Mouse (Mus musculus) neural tube, postnatal 0 days (tissue): ENCODE results near the gene Fam166a. TPM values are rescaled to one million over a fixed set of nuclear protein-coding genes. Genes with fewer than 3 reads are reported as not detected.

Source experiments
- polyA plus RNA-seq: library from polyadenylated mRNA; unstranded; fragments of >200 nt; fragmentation: Nextera tagmentation; extraction: Ambion mirVana; gene quantifications from 2 replicates; pipeline ENCODE4 v1.2.1, GENCODE M21; 2015

Gene Fam166a
- polyA plus RNA-seq = 0.53 TPM in 1 of 2 replicates, not detected in the other

GRCm38 (mm10) chr2:25218445-25218844 is at the start of gene Fam166a:
TSS of gene Fam166a (plus strand) at chr2:25218745.

GRCm38 (mm10) chr2:25180478-25180903 is 38.1 kb upstream of the Fam166a start, which contains the start of gene Nrarp:
TSS of gene Nrarp (plus strand) at chr2:25180758.

GRCm38 (mm10) chr2:25196172-25196954 is 22.2 kb upstream of the Fam166a start, which contains the start of gene Tor4a:
TSS of gene Tor4a (minus strand) at chr2:25196886.

GRCm38 (mm10) chr2:25211121-25211670 is 7.3 kb upstream of the Fam166a start, which contains the start of gene Nelfb:
TSS of gene Nelfb (minus strand) at chr2:25211489.

GRCm38 (mm10) chr2:25214444-25214843 is 4.1 kb upstream of the Fam166a start, which contains the start of gene Stpg3:
TSS of gene Stpg3 (minus strand) at chr2:25214637.

GRCm38 (mm10) chr2:25224492-25224765 is 5.9 kb downstream of the Fam166a start, which contains the start of gene Tubb4b:
TSS of gene Tubb4b (minus strand) at chr2:25224702.

GRCm38 (mm10) chr2:25234050-25234449 is 15.5 kb downstream of the Fam166a start, which contains the start of gene Slc34a3:
TSS of gene Slc34a3 (minus strand) at chr2:25234364.

GRCm38 (mm10) chr2:25236614-25237013 is 18.1 kb downstream of the Fam166a start, which contains the start of gene Rnf224:
TSS of gene Rnf224 (minus strand) at chr2:25236787.

GRCm38 (mm10) chr2:25242101-25242506 is 23.6 kb downstream of the Fam166a start, which contains the start of the genes Rnf208 and Cysrt1:
TSS of gene Rnf208 (plus strand) at chr2:25242255.
TSS of gene Cysrt1 (minus strand) at chr2:25242452.

GRCm38 (mm10) chr2:25246183-25247072 is 27.9 kb downstream of the Fam166a start, which contains the start of gene AL732309.1:
TSS of gene AL732309.1 (minus strand) at chr2:25246863.

GRCm38 (mm10) chr2:25255284-25255779 is 36.8 kb downstream of the Fam166a start, which contains the start of gene Tmem203:
TSS of gene Tmem203 (plus strand) at chr2:25255439.

GRCm38 (mm10) chr2:25262291-25262767 is 43.8 kb downstream of the Fam166a start, which contains the start of gene Tprn:
TSS of gene Tprn (plus strand) at chr2:25262618.

Other genes starting within 250 kb of the Fam166a start
- gene Mrpl41, start 243.6 kb upstream of the Fam166a start, polyA plus RNA-seq = 215 and 225 TPM in 2 replicates
- 3.8 and 4.0 TPM in 2 replicates for gene Pnpla7, start 242.7 kb upstream of the Fam166a start, polyA plus RNA-seq
- gene Nsmf, start 164.4 kb upstream of the Fam166a start, polyA plus RNA-seq = 160 and 185 TPM in 2 replicates
- not detected in 2 replicates for gene Entpd8, start 138.4 kb upstream of the Fam166a start, polyA plus RNA-seq
- not detected in 2 replicates for gene Noxa1, start 123.6 kb upstream of the Fam166a start, polyA plus RNA-seq
- 15.8 TPM in 2 replicates for gene Nrarp, start 38.0 kb upstream of the Fam166a start, polyA plus RNA-seq
- 1.7 and 2.2 TPM in 2 replicates for gene Tor4a, start 21.9 kb upstream of the Fam166a start, polyA plus RNA-seq
- gene Nelfb, start 7.3 kb upstream of the Fam166a start, polyA plus RNA-seq = 73.6 and 78.9 TPM in 2 replicates
- gene Stpg3, start 4.1 kb upstream of the Fam166a start, polyA plus RNA-seq = 0.12 TPM in 1 of 2 replicates, not detected in the other
- 538 and 555 TPM in 2 replicates for gene Tubb4b, start 6.0 kb downstream of the Fam166a start, polyA plus RNA-seq
- not detected in 2 replicates for gene Slc34a3, start 15.6 kb downstream of the Fam166a start, polyA plus RNA-seq
- not detected in 2 replicates for gene Rnf224, start 18.0 kb downstream of the Fam166a start, polyA plus RNA-seq
- gene Rnf208, start 23.5 kb downstream of the Fam166a start, polyA plus RNA-seq = 233 and 275 TPM in 2 replicates
- 0.18 TPM in 1 of 2 replicates, not detected in the other for gene Cysrt1, start 23.7 kb downstream of the Fam166a start, polyA plus RNA-seq
- 2.6 and 3.2 TPM in 2 replicates for gene AL732309.1, start 28.1 kb downstream of the Fam166a start, polyA plus RNA-seq
- gene Tmem203, start 36.7 kb downstream of the Fam166a start, polyA plus RNA-seq = 23.8 and 25.9 TPM in 2 replicates
- 15.4 and 16.4 TPM in 2 replicates for gene Tprn, start 43.9 kb downstream of the Fam166a start, polyA plus RNA-seq
- gene Ssna1, start 53.7 kb downstream of the Fam166a start, polyA plus RNA-seq = 166 and 169 TPM in 2 replicates
- gene Anapc2, start 53.7 kb downstream of the Fam166a start, polyA plus RNA-seq = 86.3 and 90.8 TPM in 2 replicates
- 0.34 TPM in 1 of 2 replicates, not detected in the other for gene Tmem210, start 69.4 kb downstream of the Fam166a start, polyA plus RNA-seq
- gene Lrrc26, start 71.2 kb downstream of the Fam166a start, polyA plus RNA-seq = 0.13 and 0.38 TPM in 2 replicates
- gene Grin1, start 100.4 kb downstream of the Fam166a start, polyA plus RNA-seq = 89.6 and 112 TPM in 2 replicates
- gene Man1b1, start 113.6 kb downstream of the Fam166a start, polyA plus RNA-seq = 46.6 and 48.4 TPM in 2 replicates
- 20.6 and 20.9 TPM in 2 replicates for gene Dpp7, start 137.6 kb downstream of the Fam166a start, polyA plus RNA-seq
- gene Uap1l1, start 146.9 kb downstream of the Fam166a start, polyA plus RNA-seq = 19.7 and 22.7 TPM in 2 replicates
- 16.8 and 18.2 TPM in 2 replicates for gene Sapcd2, start 153.6 kb downstream of the Fam166a start, polyA plus RNA-seq
- 15.6 and 17.4 TPM in 2 replicates for gene Entpd2, start 177.1 kb downstream of the Fam166a start, polyA plus RNA-seq
- 405 and 457 TPM in 2 replicates for gene Npdc1, start 180.6 kb downstream of the Fam166a start, polyA plus RNA-seq
- 0.30 and 0.41 TPM in 2 replicates for gene Fut7, start 204.5 kb downstream of the Fam166a start, polyA plus RNA-seq
- gene Abca2, start 210.0 kb downstream of the Fam166a start, polyA plus RNA-seq = 11.5 and 17.0 TPM in 2 replicates
- gene Clic3, start 238.1 kb downstream of the Fam166a start, polyA plus RNA-seq = 1.3 and 1.8 TPM in 2 replicates
- gene Paxx, start 242.3 kb downstream of the Fam166a start, polyA plus RNA-seq = 131 and 140 TPM in 2 replicates